Mouse (Mus musculus): ENCODE measurements around the gene Osgin1. TPM values are rescaled to one million over a fixed set of nuclear protein-coding genes. Genes with fewer than 3 reads are reported as not detected.

Gene Osgin1
- polyA plus RNA-seq, 1 experiment from 2014 or later: 0.35 TPM

DNA sequence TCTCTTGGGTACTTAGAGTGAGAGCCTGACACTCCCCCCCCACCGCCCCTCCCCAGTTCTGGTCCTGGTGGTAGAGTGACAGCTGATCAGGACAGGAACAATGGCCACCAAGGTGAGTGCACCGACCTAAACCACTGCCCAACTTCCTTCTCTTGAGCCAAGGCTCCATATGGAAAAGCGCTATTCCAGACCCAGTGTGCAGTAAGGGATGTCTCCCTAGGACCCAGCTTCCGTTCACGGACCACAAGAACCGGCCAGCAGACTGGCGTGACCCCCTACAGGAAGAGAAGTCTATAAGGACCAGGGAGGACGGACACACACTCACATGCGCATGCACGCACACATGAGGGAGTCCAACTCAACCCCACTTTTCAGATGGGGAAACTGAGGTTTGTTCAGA lies 2.4 kb downstream of the Osgin1 start:
- H3K9ac ChIP-seq (replicated peaks; ENCODE audit: low read depth, low read length): no peak overlapping the region
- no peak for ATAC-seq (ENCODE audit: low read depth)
- WGBS: 86% methylated on average over 10 of the region's 10 CpGs
- no peak overlapping the region for H3K27ac ChIP-seq (ENCODE audit: low read depth, low read length)
- H3K9me3 ChIP-seq (ENCODE audit: control insufficient read depth, low read length): no peaks in the 10 kb centered on the region
- no peaks in the 10 kb centered on the region for H3K36me3 ChIP-seq (ENCODE audit: control insufficient read depth, insufficient read depth, low read length)
- no peak overlapping the region for H3K4me2 ChIP-seq (ENCODE audit: low read depth, low read length)
- H3K27me3 ChIP-seq (ENCODE audit: control insufficient read depth, insufficient read depth, low read length): no peaks in the 10 kb centered on the region
- no peak overlapping the region for H3K4me3 ChIP-seq (ENCODE audit: low read depth, low read length)
- no peaks in the 10 kb centered on the region; the same call in none of the 2 replicates for H3K4me1 ChIP-seq (ENCODE audit: control insufficient read depth, insufficient read depth, low read length)

DNA sequence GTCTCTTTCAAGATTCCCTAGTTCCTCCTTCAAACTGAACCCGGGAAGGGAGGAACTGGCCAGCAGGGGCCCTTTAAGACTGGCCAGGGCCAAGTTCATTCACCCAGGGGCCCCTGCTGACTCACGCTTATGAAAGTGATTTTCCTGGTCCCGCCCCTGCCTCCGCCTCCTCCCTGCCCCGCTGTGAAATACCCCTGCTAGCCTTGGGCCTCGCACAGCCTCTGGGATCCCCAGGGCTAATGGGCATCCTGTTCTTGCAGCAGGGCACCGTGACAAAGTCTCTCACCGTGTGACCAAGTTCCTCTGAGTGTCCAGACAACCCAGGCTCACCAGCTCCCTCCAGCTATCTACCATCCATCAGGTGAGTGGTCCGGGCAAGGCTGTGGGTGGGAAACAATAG lies 3.0 kb downstream of the Osgin1 start:
- H3K4me1 ChIP-seq (ENCODE audit: control insufficient read depth, insufficient read depth, low read length): no peaks in the 10 kb centered on the region; the same call in none of the 2 replicates
- no peaks in the 10 kb centered on the region for H3K36me3 ChIP-seq (ENCODE audit: control insufficient read depth, insufficient read depth, low read length)
- no peaks in the 10 kb centered on the region for H3K27me3 ChIP-seq (ENCODE audit: control insufficient read depth, insufficient read depth, low read length)
- H3K4me2 ChIP-seq (ENCODE audit: low read depth, low read length): no peak overlapping the region
- no peak overlapping the region for H3K27ac ChIP-seq (ENCODE audit: low read depth, low read length)
- no peak for ATAC-seq (ENCODE audit: low read depth)
- no peak overlapping the region for H3K4me3 ChIP-seq (ENCODE audit: low read depth, low read length)
- no peak overlapping the region for H3K9ac ChIP-seq (replicated peaks; ENCODE audit: low read depth, low read length)
- WGBS: 17% methylated on average over 9 of the region's 9 CpGs
- H3K9me3 ChIP-seq (ENCODE audit: control insufficient read depth, low read length): no peaks in the 10 kb centered on the region

DNA sequence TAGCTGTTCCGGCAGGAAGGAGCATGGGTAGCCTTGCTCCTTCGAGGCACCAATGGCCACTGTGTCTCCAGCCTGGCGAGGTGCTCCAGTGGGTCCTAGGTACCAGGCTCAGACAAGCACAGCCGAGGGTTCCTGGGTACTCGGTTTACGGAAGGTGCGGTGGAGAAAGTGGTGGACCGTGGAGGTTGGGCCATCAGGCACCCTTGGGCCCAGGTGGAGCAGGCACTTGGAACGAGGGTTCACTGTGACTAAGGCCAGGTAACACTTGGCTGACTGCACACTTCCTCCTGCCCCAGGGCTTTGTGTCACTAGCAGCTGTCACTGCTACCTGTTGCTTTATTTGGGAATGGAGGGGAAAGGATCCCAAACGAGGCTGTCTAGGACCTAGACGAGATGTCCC lies 3.6 kb downstream of the Osgin1 start:
- no peaks in the 10 kb centered on the region for H3K27me3 ChIP-seq (ENCODE audit: control insufficient read depth, insufficient read depth, low read length)
- H3K9ac ChIP-seq (replicated peaks; ENCODE audit: low read depth, low read length): no peak overlapping the region
- no peaks in the 10 kb centered on the region for H3K9me3 ChIP-seq (ENCODE audit: control insufficient read depth, low read length)
- no peaks in the 10 kb centered on the region; the same call in none of the 2 replicates for H3K4me1 ChIP-seq (ENCODE audit: control insufficient read depth, insufficient read depth, low read length)
- no peak overlapping the region for H3K4me3 ChIP-seq (ENCODE audit: low read depth, low read length)
- no peak for ATAC-seq (ENCODE audit: low read depth)
- no peak overlapping the region for H3K27ac ChIP-seq (ENCODE audit: low read depth, low read length)
- H3K36me3 ChIP-seq (ENCODE audit: control insufficient read depth, insufficient read depth, low read length): no peaks in the 10 kb centered on the region
- no peak overlapping the region for H3K4me2 ChIP-seq (ENCODE audit: low read depth, low read length)
- 77% methylated on average over 11 of the region's 11 CpGs for WGBS

DNA sequence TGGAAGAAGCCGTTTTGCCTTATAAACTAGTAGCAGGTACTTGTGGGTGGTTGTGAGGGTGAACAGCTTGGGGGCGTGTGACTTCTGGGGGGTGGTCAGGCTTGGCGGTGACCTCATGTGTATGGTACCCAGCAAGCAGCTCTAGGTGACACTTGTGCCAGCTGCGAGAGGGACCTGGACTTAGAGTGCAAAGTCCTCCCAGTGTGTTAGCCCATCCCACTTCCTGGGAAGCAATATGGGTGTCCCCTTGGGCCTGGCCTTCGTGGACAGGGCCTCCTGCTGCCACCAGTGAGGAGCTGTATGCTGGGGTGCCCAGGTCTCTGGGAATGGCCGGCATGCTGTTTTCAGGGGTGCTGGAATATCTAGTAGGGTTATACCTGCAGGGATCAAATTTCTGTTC lies 5.0 kb downstream of the Osgin1 start:
- Histone ChIP-seq H3K9me3 (ENCODE audit: control insufficient read depth, low read length) (no peaks in the 10 kb centered on the region), H3K4me2 (ENCODE audit: low read depth, low read length) (no peak overlapping the region), H3K4me1 (ENCODE audit: control insufficient read depth, insufficient read depth, low read length) (no peaks in the 10 kb centered on the region; the same call in none of the 2 replicates), H3K27ac (ENCODE audit: low read depth, low read length) (no peak overlapping the region), H3K9ac (replicated peaks; ENCODE audit: low read depth, low read length) (no peak overlapping the region), H3K27me3 (ENCODE audit: control insufficient read depth, insufficient read depth, low read length) (no peaks in the 10 kb centered on the region), H3K4me3 (ENCODE audit: low read depth, low read length) (no peak overlapping the region), H3K36me3 (ENCODE audit: control insufficient read depth, insufficient read depth, low read length) (no peaks in the 10 kb centered on the region)
- no peak for ATAC-seq (ENCODE audit: low read depth)
- WGBS: 81% methylated on average over 6 of the region's 6 CpGs

DNA sequence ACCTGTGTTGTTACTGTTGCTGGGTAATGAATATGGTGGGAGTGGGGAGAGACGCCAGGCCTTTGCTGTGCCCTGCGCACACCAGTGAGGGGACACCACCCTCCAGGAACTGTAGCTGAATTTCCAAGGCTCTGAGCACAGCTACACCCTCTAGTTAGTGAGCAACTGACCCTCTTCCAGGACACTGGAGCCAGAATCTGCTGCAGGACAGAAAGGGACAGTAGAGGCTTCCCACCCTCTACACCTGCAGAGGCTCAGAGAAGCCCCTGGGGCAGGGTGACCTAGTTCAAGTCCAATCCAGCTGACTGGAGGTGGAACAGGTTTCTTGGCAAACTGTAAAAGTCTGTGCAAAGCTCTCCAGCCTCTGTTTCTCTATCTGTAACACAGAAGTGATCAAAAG lies 5.5 kb downstream of the Osgin1 start:
- H3K9me3 ChIP-seq (ENCODE audit: control insufficient read depth, low read length): no peaks in the 10 kb centered on the region
- no peaks in the 10 kb centered on the region for H3K27me3 ChIP-seq (ENCODE audit: control insufficient read depth, insufficient read depth, low read length)
- no peak overlapping the region for H3K9ac ChIP-seq (replicated peaks; ENCODE audit: low read depth, low read length)
- no peak overlapping the region for H3K4me2 ChIP-seq (ENCODE audit: low read depth, low read length)
- H3K36me3 ChIP-seq (ENCODE audit: control insufficient read depth, insufficient read depth, low read length): no peaks in the 10 kb centered on the region
- no peak for ATAC-seq (ENCODE audit: low read depth)
- 86% methylated on average over 2 of the region's 2 CpGs for WGBS
- no peaks in the 10 kb centered on the region; the same call in none of the 2 replicates for H3K4me1 ChIP-seq (ENCODE audit: control insufficient read depth, insufficient read depth, low read length)
- H3K4me3 ChIP-seq (ENCODE audit: low read depth, low read length): no peak overlapping the region
- no peak overlapping the region for H3K27ac ChIP-seq (ENCODE audit: low read depth, low read length)

DNA sequence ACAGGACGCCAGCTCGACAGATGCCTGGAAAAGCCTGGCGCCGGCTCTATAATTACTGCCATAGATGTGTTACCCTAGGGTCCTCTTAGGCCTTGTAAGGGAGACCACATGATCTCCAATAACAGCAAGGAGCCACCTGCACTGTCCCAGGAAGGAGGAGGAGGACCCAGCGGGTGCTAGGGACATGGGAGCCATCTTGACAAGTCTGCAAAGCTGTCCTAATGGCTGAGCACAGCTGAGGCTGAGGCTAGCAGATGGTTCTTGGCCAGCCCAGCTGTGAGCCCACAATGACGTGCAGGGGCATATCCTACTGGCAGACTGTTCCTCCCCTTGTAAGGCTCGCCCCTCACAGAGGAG lies 5.9 kb downstream of the Osgin1 start:
- Histone ChIP-seq H3K9me3 (ENCODE audit: control insufficient read depth, low read length) (no peaks in the 10 kb centered on the region), H3K36me3 (ENCODE audit: control insufficient read depth, insufficient read depth, low read length) (no peaks in the 10 kb centered on the region), H3K9ac (replicated peaks; ENCODE audit: low read depth, low read length) (no peak overlapping the region), H3K4me1 (ENCODE audit: control insufficient read depth, insufficient read depth, low read length) (no peaks in the 10 kb centered on the region; the same call in none of the 2 replicates), H3K27me3 (ENCODE audit: control insufficient read depth, insufficient read depth, low read length) (no peaks in the 10 kb centered on the region), H3K4me2 (ENCODE audit: low read depth, low read length) (no peak overlapping the region), H3K27ac (ENCODE audit: low read depth, low read length) (no peak overlapping the region), H3K4me3 (ENCODE audit: low read depth, low read length) (no peak overlapping the region)
- 36% methylated on average over 7 of the region's 7 CpGs for WGBS
- peak; percentile 71 for ATAC-seq (ENCODE audit: low read depth)

DNA sequence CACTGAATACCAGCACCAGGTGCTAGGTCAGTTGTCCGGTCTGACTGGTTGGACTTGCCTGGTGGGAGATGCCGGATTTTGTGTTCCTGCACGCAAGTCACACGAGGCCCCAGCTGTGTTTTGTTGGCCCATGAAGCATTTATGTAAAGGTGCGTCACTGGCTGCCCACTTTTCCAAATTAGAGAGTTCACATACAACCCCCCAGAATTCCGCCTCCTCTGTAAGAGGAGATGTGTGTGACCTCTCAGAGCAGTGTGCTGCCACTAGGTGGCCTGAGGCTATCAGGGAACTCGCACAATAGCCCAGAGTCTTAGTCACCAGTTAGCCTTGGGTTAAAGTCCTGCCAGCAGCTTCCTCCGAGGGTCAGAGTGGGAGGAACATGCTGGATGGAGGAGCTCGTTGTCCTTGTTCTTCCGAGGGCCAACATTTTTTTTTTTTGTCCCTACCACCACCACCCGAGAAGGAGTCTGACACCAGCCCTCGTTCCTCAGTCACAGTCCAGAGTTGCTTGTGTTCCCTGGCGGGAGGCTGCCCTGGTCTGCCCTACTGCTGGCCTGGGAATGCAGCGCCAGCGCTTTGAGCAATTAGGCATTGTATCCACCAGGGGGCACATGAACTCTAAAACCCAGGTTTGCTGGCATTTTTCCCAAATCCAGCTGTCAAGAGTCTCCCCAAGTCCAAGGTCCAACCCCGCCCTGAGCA lies 6.5 kb downstream of the Osgin1 start:
- Histone ChIP-seq H3K27ac (ENCODE audit: low read depth, low read length) (no peak overlapping the region), H3K4me3 (ENCODE audit: low read depth, low read length) (no peak overlapping the region), H3K9ac (replicated peaks; ENCODE audit: low read depth, low read length) (no peak overlapping the region), H3K27me3 (ENCODE audit: control insufficient read depth, insufficient read depth, low read length) (no peaks in the 10 kb centered on the region), H3K9me3 (ENCODE audit: control insufficient read depth, low read length) (no peaks in the 10 kb centered on the region), H3K4me2 (ENCODE audit: low read depth, low read length) (no peak overlapping the region), H3K36me3 (ENCODE audit: control insufficient read depth, insufficient read depth, low read length) (no peaks in the 10 kb centered on the region), H3K4me1 (ENCODE audit: control insufficient read depth, insufficient read depth, low read length) (no peaks in the 10 kb centered on the region; the same call in none of the 2 replicates)
- ATAC-seq (ENCODE audit: low read depth): peak; percentile 45; the same call in 1 of the 2 replicates
- WGBS: 8% methylated on average over 16 of the region's 16 CpGs

DNA sequence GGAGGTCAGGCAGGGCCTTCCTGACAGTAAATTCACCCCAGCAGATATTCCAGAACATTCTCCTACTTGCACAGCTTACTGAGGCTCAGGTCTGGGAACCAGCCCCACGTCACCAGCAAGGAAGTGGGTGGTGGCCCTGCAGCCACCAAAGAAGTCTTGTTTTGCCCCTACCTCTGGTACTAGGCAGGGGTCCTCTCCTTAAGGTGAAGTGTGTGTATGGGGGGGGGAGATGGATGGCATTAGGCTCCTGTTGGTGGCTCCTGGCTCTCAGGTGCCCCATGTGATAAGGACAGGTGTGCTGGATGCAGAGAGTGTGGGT lies 7.0 kb downstream of the Osgin1 start:
- 53% methylated on average over 1 of the region's 1 CpGs for WGBS
- no peak overlapping the region for H3K27ac ChIP-seq (ENCODE audit: low read depth, low read length)
- H3K9ac ChIP-seq (replicated peaks; ENCODE audit: low read depth, low read length): no peak overlapping the region
- no peaks in the 10 kb centered on the region for H3K9me3 ChIP-seq (ENCODE audit: control insufficient read depth, low read length)
- H3K4me2 ChIP-seq (ENCODE audit: low read depth, low read length): no peak overlapping the region
- no peak for ATAC-seq (ENCODE audit: low read depth)
- no peaks in the 10 kb centered on the region; the same call in none of the 2 replicates for H3K4me1 ChIP-seq (ENCODE audit: control insufficient read depth, insufficient read depth, low read length)
- no peaks in the 10 kb centered on the region for H3K27me3 ChIP-seq (ENCODE audit: control insufficient read depth, insufficient read depth, low read length)
- no peaks in the 10 kb centered on the region for H3K36me3 ChIP-seq (ENCODE audit: control insufficient read depth, insufficient read depth, low read length)
- H3K4me3 ChIP-seq (ENCODE audit: low read depth, low read length): no peak overlapping the region

DNA sequence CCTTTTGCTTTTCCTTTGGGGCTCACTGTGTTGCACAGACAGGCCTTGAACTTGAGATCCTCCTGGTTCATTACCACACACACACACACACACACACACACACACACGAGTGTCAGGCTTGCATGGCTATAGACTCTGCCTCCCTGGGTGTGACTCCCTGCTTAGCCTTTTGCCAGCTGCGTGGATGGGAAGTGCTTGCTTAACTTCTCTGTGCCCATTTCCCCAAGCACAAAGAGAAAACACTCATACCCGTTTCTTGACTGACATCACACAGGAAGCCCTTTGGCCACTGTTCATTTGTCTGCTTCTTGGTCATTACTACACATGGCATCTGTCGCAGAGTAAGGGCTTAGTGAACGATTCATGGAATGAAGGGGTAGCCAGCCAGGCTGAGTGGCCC lies 8.1 kb downstream of the Osgin1 start:
- Histone ChIP-seq H3K9ac (replicated peaks; ENCODE audit: low read depth, low read length) (no peak overlapping the region), H3K27me3 (ENCODE audit: control insufficient read depth, insufficient read depth, low read length) (no peaks in the 10 kb centered on the region), H3K27ac (ENCODE audit: low read depth, low read length) (no peak overlapping the region), H3K4me3 (ENCODE audit: low read depth, low read length) (no peak overlapping the region), H3K4me1 (ENCODE audit: control insufficient read depth, insufficient read depth, low read length) (no peaks in the 10 kb centered on the region; the same call in none of the 2 replicates), H3K36me3 (ENCODE audit: control insufficient read depth, insufficient read depth, low read length) (no peaks in the 10 kb centered on the region), H3K4me2 (ENCODE audit: low read depth, low read length) (no peak overlapping the region), H3K9me3 (ENCODE audit: control insufficient read depth, low read length) (no peaks in the 10 kb centered on the region)
- ATAC-seq (ENCODE audit: low read depth): no peak
- 77% methylated on average over 5 of the region's 5 CpGs for WGBS

Measured in neural tube, embryonic 14.5 days (tissue).